Mouse (Mus musculus) lung, embryonic 16.5 days (tissue): Measurements from ENCODE around the gene Rapgefl1. TPM values are rescaled to one million over a fixed set of nuclear protein-coding genes. Genes with fewer than 3 reads are reported as not detected.
A peak's percentile ranks its signal among the peaks of the same experiment; 100 is the strongest.
"Not testable (repeated sequence)": the region's sequence is repeated elsewhere in the genome, so short reads cannot be mapped to it uniquely, and the experiment has no call there.

Experiments
- ATAC-seq: fragments of 200-750 bp; cut with Nextera tagmentation; 2 replicates; pipeline ENCODE4 v1.8.0; 2017; ENCODE audit warnings: low read depth, mild to moderate bottlenecking, moderate library complexity
- H3K27ac ChIP-seq: fragments of 300-500 bp; sonication (generic); 2 replicates; pipeline ENCODE4 v1.5.1; 2014; ENCODE audit warnings: mild to moderate bottlenecking, control low read depth, low read length
- H3K27me3 ChIP-seq: fragments of 300-500 bp; sonication (generic); 2 replicates; pipeline ENCODE4 v1.6.1; 2014; ENCODE audit warnings: low read depth, low read length, mixed read lengths; ENCODE audit not compliant: control insufficient read depth, insufficient read depth
- H3K36me3 ChIP-seq: fragments of 300-500 bp; sonication (generic); 2 replicates; pipeline ENCODE4 v1.6.1; 2014; ENCODE audit warnings: low read length; ENCODE audit not compliant: control insufficient read depth, insufficient read depth
- H3K4me1 ChIP-seq: fragments of 300-500 bp; sonication (generic); replicated peaks from 2 replicates; pipeline ENCODE4 v1.6.1; 2014; ENCODE audit warnings: low read length, mixed read lengths; ENCODE audit not compliant: control insufficient read depth, insufficient read depth
- H3K4me2 ChIP-seq: fragments of 300-500 bp; sonication (generic); 2 replicates; pipeline ENCODE4 v1.6.1; 2014; ENCODE audit warnings: low read depth, low read length, control low read depth
- H3K4me3 ChIP-seq: fragments of 300-500 bp; sonication (generic); 2 replicates; pipeline ENCODE4 v1.5.1; 2014; ENCODE audit warnings: mild to moderate bottlenecking, low read length, control low read depth
- H3K9ac ChIP-seq: fragments of 300-500 bp; sonication (generic); 2 replicates; pipeline ENCODE4 v1.6.1; 2014; ENCODE audit warnings: low read length, control low read depth
- H3K9me3 ChIP-seq: fragments of 300-500 bp; sonication (generic); 2 replicates; pipeline ENCODE4 v1.6.1; 2016; ENCODE audit warnings: low read length; ENCODE audit not compliant: control insufficient read depth
- WGBS: fragments of 180-500 bp; shearing (Covaris S2); extraction: QIAGEN DNeasy Blood & Tissue Kit; methylation state at CpG from one replicate; pipeline ENCODE4 v1.1.7; 2014; 5-methylcytosine and 5-hydroxymethylcytosine counted together
- polyA plus RNA-seq: library from polyadenylated mRNA; unstranded; fragments of >200 nt; fragmentation: Nextera tagmentation; extraction: Ambion mirVana; gene quantifications from 2 replicates; pipeline ENCODE4 v1.2.1, GENCODE M21; 2015

The Rapgefl1 gene
- polyA plus RNA-seq, 1 experiment from 2014 or later, result 1.3 TPM

GRCm38 (mm10) chr11:98808417-98808816, 28.2 kb upstream of the Rapgefl1 start:
- ATAC-seq, result no peak
- Histone ChIP-seq H3K27ac (peak overlapping the region; percentile 21; the same call in 1 of the 2 replicates), H3K9me3 (no peaks in the 10 kb centered on the region), H3K4me1 (peaks cover 11% of the 10 kb centered on the region), H3K9ac (no peak overlapping the region), H3K4me3 (no peak overlapping the region), H3K36me3 (peaks cover 36% of the 10 kb centered on the region), H3K4me2 (no peak overlapping the region), H3K27me3 (no peaks in the 10 kb centered on the region)
- 54% methylated on average over 2 of the region's 2 CpGs for WGBS

- peak; percentile 99 for ATAC-seq
- H3K4me3 ChIP-seq, result peak overlapping the region; percentile 87
- no peaks in the 10 kb centered on the region for H3K9me3 ChIP-seq
- H3K27me3 ChIP-seq, result no peaks in the 10 kb centered on the region
- peak overlapping the region; percentile 95 for H3K9ac ChIP-seq
- peaks cover 11% of the 10 kb centered on the region for H3K4me1 ChIP-seq
- peak overlapping the region; percentile 98 for H3K27ac ChIP-seq
- under 1% methylated on average over 82 of the region's 84 CpGs for WGBS
- peak overlapping the region; percentile 86 for H3K4me2 ChIP-seq
- H3K36me3 ChIP-seq, result peaks cover 32% of the 10 kb centered on the region
These were observed 26.9 kb upstream of the Rapgefl1 start for GRCm38 (mm10) chr11:98809457-98810290.

- Histone ChIP-seq H3K27ac (peak overlapping the region; percentile 98), H3K36me3 (peaks cover 25% of the 10 kb centered on the region), H3K4me3 (peak overlapping the region; percentile 87), H3K27me3 (no peaks in the 10 kb centered on the region), H3K9ac (peak overlapping the region; percentile 95), H3K9me3 (no peaks in the 10 kb centered on the region), H3K4me1 (peaks cover 11% of the 10 kb centered on the region), H3K4me2 (peak overlapping the region; percentile 86)
- 29% methylated on average over 7 of the region's 7 CpGs for WGBS
- ATAC-seq, result no peak
These were observed 25.9 kb upstream of the Rapgefl1 start for GRCm38 (mm10) chr11:98810686-98811085.

- Histone ChIP-seq H3K27me3 (no peaks in the 10 kb centered on the region), H3K9ac (no peak overlapping the region), H3K36me3 (peaks cover 43% of the 10 kb centered on the region), H3K4me1 (no peaks in the 10 kb centered on the region), H3K4me2 (no peak overlapping the region), H3K27ac (no peak overlapping the region), H3K4me3 (no peak overlapping the region), H3K9me3 (no peaks in the 10 kb centered on the region)
- 96% methylated on average over 1 of the region's 1 CpGs for WGBS
- no peak for ATAC-seq
These were observed 19.8 kb upstream of the Rapgefl1 start for GRCm38 (mm10) chr11:98816706-98817239.

- 90% methylated on average over 5 of the region's 5 CpGs for WGBS
These were observed 15.6 kb upstream of the Rapgefl1 start for GRCm38 (mm10) chr11:98820968-98821367.

GRCm38 (mm10) chr11:98826071-98826470, 10.5 kb upstream of the Rapgefl1 start:
- H3K9me3 ChIP-seq, H3K4me3 ChIP-seq, ATAC-seq, H3K27me3 ChIP-seq, H3K4me1 ChIP-seq, H3K4me2 ChIP-seq, H3K27ac ChIP-seq, H3K9ac ChIP-seq: not testable (repeated sequence)
- WGBS, result 97% methylated on average over 2 of the region's 2 CpGs
- peaks cover 67% of the 10 kb centered on the region for H3K36me3 ChIP-seq

More at GRCm38 (mm10) chr11:98820968-98821367, 15.6 kb upstream of the Rapgefl1 start:
- Histone ChIP-seq H3K27me3 (no peaks in the 10 kb centered on the region), H3K27ac (no peak overlapping the region), H3K4me2 (no peak overlapping the region), H3K36me3 (peaks cover 58% of the 10 kb centered on the region), H3K9me3 (no peaks in the 10 kb centered on the region), H3K4me3 (no peak overlapping the region), H3K4me1 (no peaks in the 10 kb centered on the region), H3K9ac (no peak overlapping the region)
- ATAC-seq, result no peak

- no peak overlapping the region for H3K4me3 ChIP-seq
- H3K27me3 ChIP-seq, result no peaks in the 10 kb centered on the region
- no peak overlapping the region for H3K4me2 ChIP-seq
- no peak overlapping the region for H3K27ac ChIP-seq
- WGBS, result 91% methylated on average over 2 of the region's 2 CpGs
- no peak overlapping the region for H3K9ac ChIP-seq
- no peaks in the 10 kb centered on the region for H3K4me1 ChIP-seq
- H3K9me3 ChIP-seq, result no peaks in the 10 kb centered on the region
- H3K36me3 ChIP-seq, result peaks cover 69% of the 10 kb centered on the region
- ATAC-seq, result no peak
These were observed 8.7 kb upstream of the Rapgefl1 start for GRCm38 (mm10) chr11:98827877-98828276.

GRCm38 (mm10) chr11:98829091-98829775, 7.4 kb upstream of the Rapgefl1 start:
- no peaks in the 10 kb centered on the region for H3K27me3 ChIP-seq
- peaks cover 72% of the 10 kb centered on the region for H3K36me3 ChIP-seq
- no peak; the same call in 1 of the 2 replicates for ATAC-seq
- WGBS, result 66% methylated on average over 12 of the region's 12 CpGs
- no peak overlapping the region for H3K4me2 ChIP-seq
- H3K9me3 ChIP-seq, result no peaks in the 10 kb centered on the region
- H3K9ac ChIP-seq, result no peak overlapping the region
- no peak overlapping the region for H3K27ac ChIP-seq
- no peaks in the 10 kb centered on the region for H3K4me1 ChIP-seq
- no peak overlapping the region for H3K4me3 ChIP-seq

GRCm38 (mm10) chr11:98829875-98830274, 6.7 kb upstream of the Rapgefl1 start:
- WGBS, result 56% methylated on average over 4 of the region's 4 CpGs

More at GRCm38 (mm10) chr11:98829875-98830274, 6.7 kb upstream of the Rapgefl1 start:
- Histone ChIP-seq H3K4me3 (no peak overlapping the region), H3K27me3 (no peaks in the 10 kb centered on the region), H3K27ac (no peak overlapping the region), H3K4me2 (no peak overlapping the region), H3K36me3 (peaks cover 68% of the 10 kb centered on the region), H3K9me3 (no peaks in the 10 kb centered on the region), H3K9ac (no peak overlapping the region), H3K4me1 (no peaks in the 10 kb centered on the region)
- no peak for ATAC-seq
